Mouse (Mus musculus) kidney, postnatal 25 days (tissue): Measurements from ENCODE around the gene Hcrt.

Source experiments
- DNase-seq, 2 experiments: peaks; one replicate each; pipeline ENCODE4 v3.0.0; 2021; ENCODE audit warnings: mixed read lengths in 2 of 2

The Hcrt gene

GRCm38 (mm10) chr11:100735134-100735865, 27.4 kb downstream of the Hcrt start:
- no peak for DNase-seq

GRCm38 (mm10) chr11:100730477-100731205, 32.1 kb downstream of the Hcrt start:
- DNase-seq = peak in 1 of 2 experiments; percentile 75

- no peak for DNase-seq
Observed at GRCm38 (mm10) chr11:100729976-100730375, 32.8 kb downstream of the Hcrt start.

- DNase-seq = no peak
Observed at GRCm38 (mm10) chr11:100728601-100729000, 34.1 kb downstream of the Hcrt start.

GRCm38 (mm10) chr11:100727201-100727600, 35.5 kb downstream of the Hcrt start:
- peak in 1 of 2 experiments; percentile 81 for DNase-seq

GRCm38 (mm10) chr11:100724919-100725512, 37.7 kb downstream of the Hcrt start:
- DNase-seq = peak in 1 of 2 experiments; percentile 63

GRCm38 (mm10) chr11:100722493-100723028, 40.2 kb downstream of the Hcrt start:
- peak; percentile 58 to 76 for DNase-seq

GRCm38 (mm10) chr11:100721776-100722492, 40.8 kb downstream of the Hcrt start:
- peak; percentile 68 to 85 for DNase-seq

GRCm38 (mm10) chr11:100721254-100721653, 41.5 kb downstream of the Hcrt start:
- peak in 1 of 2 experiments; percentile 45 for DNase-seq

- peak in 1 of 2 experiments; percentile 33 for DNase-seq
Observed at GRCm38 (mm10) chr11:100720345-100720744, 42.4 kb downstream of the Hcrt start.

GRCm38 (mm10) chr11:100719893-100720292, 42.8 kb downstream of the Hcrt start:
- peak in 1 of 2 experiments; percentile 65 for DNase-seq

GRCm38 (mm10) chr11:100719312-100719711, 43.4 kb downstream of the Hcrt start:
- DNase-seq = peak in 1 of 2 experiments; percentile 71

- peak in 1 of 2 experiments; percentile 69 for DNase-seq
Observed at GRCm38 (mm10) chr11:100718866-100719265, 43.9 kb downstream of the Hcrt start.

- DNase-seq = no peak
Observed at GRCm38 (mm10) chr11:100718462-100718861, 44.3 kb downstream of the Hcrt start.

- no peak for DNase-seq
Observed at GRCm38 (mm10) chr11:100716649-100717048, 46.1 kb downstream of the Hcrt start.

GRCm38 (mm10) chr11:100714948-100715347, 47.8 kb downstream of the Hcrt start:
- DNase-seq = no peak

GRCm38 (mm10) chr11:100714534-100714915, 48.2 kb downstream of the Hcrt start:
- peak; percentile 88 to 97 for DNase-seq

- peak; percentile 77 to 86 for DNase-seq
Observed at GRCm38 (mm10) chr11:100713735-100714533, 48.8 kb downstream of the Hcrt start, which contains the start of gene Hspb9. Gene Hspb9 (plus strand): TSS chr11:100713850.

GRCm38 (mm10) chr11:100713174-100713573, 49.6 kb downstream of the Hcrt start:
- DNase-seq = peak in 1 of 2 experiments; percentile 39

GRCm38 (mm10) chr11:100711783-100712615, 50.7 kb downstream of the Hcrt start, which contains the start of gene Kat2a:
Gene Kat2a (minus strand): TSS chr11:100712465.
- peak; percentile 86 to 93 for DNase-seq
